Mouse (Mus musculus): ENCODE measurements around the gene Rpl32.

The Rpl32 gene

DNA sequence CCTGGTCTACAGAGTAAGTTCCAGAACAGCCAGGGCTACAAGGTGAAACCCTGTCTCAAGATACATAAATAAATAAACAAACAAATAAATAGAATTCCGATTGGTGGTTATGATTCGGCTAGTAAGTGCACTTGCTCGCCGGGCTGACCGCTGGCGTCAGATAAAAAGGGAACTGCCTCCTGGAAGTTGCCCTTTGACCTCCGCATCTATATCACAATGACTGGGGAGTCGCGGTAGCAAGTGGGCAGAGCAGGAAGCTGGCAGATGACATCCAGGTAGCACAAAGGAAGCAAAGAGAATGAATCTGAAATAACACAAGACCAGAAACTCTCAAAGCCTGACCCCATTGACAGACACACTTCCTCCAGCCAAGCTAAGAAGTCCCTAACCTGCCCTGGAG is 41.2 kb downstream of the Rpl32 start:
- DNase-seq (ENCODE audit: low spot score in 2 of 2), result no peak

DNA sequence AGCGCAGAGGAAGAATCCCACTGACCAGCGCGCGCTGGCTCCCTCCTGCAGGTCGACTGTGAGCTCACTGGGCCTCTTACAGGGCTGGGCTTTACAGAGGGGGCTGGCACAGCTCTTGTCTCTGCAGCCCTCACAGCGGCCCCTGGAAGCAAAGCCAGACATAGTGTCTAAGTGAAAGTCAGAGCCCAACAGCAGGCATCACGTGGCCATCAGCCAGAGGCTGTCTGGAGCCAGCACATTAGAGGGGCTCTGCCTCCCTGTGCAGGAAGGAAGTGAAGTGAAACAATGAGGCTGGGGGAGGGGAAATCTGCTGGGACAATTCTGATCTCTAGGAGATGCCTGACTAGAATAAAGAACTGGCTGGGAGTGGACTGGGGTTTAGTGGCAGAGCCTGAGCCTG is 44.4 kb downstream of the Rpl32 start:
- peak; percentile 59 to 71 for DNase-seq (ENCODE audit: low spot score in 2 of 2)

DNA sequence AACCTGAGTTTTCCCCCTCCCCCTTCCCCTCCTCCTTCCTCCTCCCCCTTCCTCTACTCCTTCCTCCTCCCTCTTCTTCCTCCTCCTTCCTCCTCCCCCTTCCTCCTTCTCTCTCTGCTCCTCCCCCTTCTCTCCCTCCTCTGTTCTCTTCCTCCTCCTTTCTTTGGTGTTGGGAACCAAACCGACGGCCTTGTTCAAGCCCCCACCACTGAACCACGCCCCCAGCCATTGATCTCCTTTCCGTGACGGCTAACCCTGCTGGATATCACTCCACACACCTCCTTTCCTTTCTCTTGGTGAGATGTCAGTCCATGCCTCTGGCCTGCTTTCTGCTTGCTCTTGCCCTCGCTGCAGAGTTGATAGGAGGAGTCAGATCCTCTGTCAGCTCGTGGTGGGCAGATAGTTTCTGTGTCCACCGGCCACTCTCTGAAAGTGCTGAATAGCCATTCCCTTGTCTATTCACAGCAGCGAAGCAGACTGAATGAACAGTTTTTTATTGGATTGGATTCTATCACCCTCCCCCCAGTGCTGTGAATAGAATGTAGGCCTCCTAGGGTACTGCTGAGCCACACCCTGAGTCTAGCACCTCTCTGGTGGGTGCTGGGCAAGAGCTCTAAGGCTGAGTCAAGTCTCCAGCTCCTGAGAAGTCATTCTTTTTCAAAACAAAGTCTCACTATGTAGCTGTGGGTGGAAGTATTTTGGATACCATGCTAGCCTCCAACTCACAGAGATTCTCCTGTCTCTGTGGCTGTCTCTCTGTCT is 46.4 kb downstream of the Rpl32 start, which contains the start of gene Tmem40:
TSS of gene Tmem40 (minus strand) at position 416 of the 762 bp plus-strand sequence.
- DNase-seq (ENCODE audit: low spot score in 2 of 2), result peak; percentile 27 to 32

DNA sequence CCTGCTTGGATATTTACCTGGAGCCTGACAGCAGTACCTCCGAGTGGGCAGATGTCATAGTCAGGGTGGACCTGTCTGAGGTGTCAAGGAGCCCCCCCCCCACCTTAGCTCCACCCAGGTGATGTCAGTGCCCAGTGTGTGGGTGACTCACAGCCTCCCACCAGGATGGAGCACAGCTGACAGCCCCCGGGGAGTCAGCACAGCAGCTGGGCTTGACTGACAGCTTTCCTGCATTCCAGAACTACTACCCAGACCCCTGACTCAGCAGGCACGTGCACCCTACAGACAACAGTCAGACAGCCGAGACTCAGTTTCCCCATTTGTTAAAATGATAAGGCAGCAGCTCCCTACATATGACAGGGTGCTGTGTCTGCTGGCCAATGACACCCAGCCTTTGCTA is 47.6 kb downstream of the Rpl32 start:
- no peak for DNase-seq (ENCODE audit: low spot score in 2 of 2)

DNA sequence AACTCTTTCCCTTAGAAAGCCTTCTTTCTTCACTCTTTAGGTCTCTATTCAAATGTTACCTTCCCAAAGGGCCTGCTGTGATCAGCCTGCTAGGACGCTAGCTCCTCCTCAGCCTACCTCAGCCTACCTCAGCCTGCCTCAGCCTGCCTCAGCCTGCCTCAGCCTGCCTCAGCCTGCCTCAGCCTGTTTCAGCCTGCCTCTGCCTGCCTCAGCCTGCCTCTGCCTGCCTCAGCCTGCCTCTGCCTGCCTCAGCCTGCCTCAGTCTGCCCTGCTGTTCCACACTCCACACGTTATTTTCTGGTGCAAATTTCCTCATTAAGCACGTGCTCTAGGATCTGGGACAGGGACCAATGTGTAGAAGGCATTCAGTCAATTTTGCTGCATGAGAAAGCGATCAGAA is 48.4 kb downstream of the Rpl32 start:
- no peak for DNase-seq (ENCODE audit: low spot score in 2 of 2)

DNA sequence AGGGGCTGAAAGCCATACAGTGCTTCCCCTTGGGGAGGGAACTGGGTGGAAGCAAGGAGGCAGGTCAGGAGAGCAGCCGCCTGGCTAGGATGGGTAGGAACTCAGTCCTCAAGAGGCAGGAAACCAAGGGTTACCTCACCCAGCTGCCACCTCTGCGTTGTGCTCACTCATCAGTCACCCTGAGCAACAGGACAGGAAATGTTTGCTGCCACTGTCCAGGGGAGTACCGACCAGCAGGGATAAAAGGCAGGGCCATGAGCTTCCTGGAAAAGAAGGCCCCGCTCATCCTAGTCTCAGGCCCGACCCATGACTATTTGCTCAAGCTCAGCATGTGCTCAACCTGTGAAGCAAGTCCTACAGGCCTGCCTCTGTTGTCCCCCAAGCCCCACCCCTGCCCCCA is 49.1 kb downstream of the Rpl32 start:
- DNase-seq (ENCODE audit: low spot score in 2 of 2), result no peak

DNA sequence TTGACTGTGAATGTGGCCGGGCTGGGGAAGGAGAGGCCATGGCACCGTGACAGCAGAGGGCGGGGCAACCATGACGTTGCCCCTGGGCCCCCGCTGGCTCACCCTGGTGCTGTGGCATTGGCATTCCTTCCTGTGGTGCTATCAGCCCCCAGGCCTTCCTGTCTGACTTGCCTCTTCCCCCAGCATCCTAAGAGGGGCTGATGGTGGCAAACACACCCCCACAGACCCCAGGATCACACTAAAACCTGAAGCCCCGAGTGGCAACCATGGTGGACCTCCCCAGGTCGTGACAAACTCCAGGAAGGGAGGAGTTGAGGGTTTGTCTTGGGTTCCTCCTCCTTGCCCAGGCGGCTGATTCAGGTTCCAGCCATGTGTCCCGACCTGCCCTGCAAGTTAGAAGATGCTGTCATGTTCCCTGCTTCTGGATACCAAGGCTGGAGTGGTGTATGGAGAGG is 49.5 kb downstream of the Rpl32 start:
- no peak for DNase-seq (ENCODE audit: low spot score in 2 of 2)

DNA sequence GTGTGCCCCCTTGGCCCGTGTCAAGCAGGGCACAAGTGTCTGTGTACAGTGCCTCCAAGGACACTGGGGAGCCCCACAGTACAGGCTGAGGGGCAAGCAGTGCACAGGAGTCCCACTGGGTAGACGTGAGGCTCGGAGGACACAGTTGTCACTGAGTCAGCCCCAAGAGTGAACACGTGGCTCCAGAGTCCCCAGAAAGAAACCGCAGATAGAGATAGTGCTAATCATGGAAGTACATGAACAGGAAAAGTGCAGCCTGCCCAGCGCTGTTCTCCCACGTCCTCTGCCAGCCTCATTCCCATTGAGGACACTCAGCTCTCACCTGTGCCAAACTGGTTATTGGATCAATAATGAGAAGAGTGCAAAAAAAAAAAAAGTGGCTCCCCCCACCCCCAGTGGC is 53.0 kb downstream of the Rpl32 start:
- no peak for DNase-seq (ENCODE audit: low spot score in 2 of 2)

Data from thymus, postnatal 10 days (tissue).